Mouse (Mus musculus): ENCODE results near the gene Ctnna2.

The Ctnna2 gene

GRCm38 (mm10) chr6:76897156-76897555 lies 1082.3 kb downstream of the Ctnna2 start:
- DNase-seq (ENCODE audit: low spot score) = no peak
